Mouse (Mus musculus): ENCODE measurements around the gene Adarb1. TPM values are rescaled to one million over a fixed set of nuclear protein-coding genes. Genes with fewer than 3 reads are reported as not detected.

Gene Adarb1
- total RNA-seq, 2 experiments from 2014 or later: 16.9 to 22.0 TPM

- peak; percentile 33 to 37 for DNase-seq
- intact Hi-C loops (cut with DNase I): no loop called here
Observed at GRCm38 (mm10) chr10:77397056-77397642, 20.9 kb downstream of the Adarb1 start.

- intact Hi-C loops (cut with DNase I): no loop called here
- DNase-seq: no peak
Observed at GRCm38 (mm10) chr10:77396015-77396414, 22.1 kb downstream of the Adarb1 start.

GRCm38 (mm10) chr10:77391072-77391471 lies 27.0 kb downstream of the Adarb1 start:
- DNase-seq: no peak
- intact Hi-C loops (cut with DNase I): no loop called here

- DNase-seq: no peak
- intact Hi-C loops (cut with DNase I): no loop called here
Observed at GRCm38 (mm10) chr10:77387558-77387957, 30.5 kb downstream of the Adarb1 start.

GRCm38 (mm10) chr10:77385731-77386130 lies 32.3 kb downstream of the Adarb1 start:
- intact Hi-C loops (cut with DNase I): no loop called here
- DNase-seq: no peak

- no peak for DNase-seq
- intact Hi-C loops (cut with DNase I): no loop called here
Observed at GRCm38 (mm10) chr10:77383045-77383444, 35.0 kb downstream of the Adarb1 start.

GRCm38 (mm10) chr10:77381191-77381590 lies 36.9 kb downstream of the Adarb1 start:
- DNase-seq: no peak
- intact Hi-C loops (cut with DNase I): no loop called here

- peak; percentile 27 to 50 for DNase-seq
Observed at GRCm38 (mm10) chr10:77380716-77381115, 37.4 kb downstream of the Adarb1 start.

GRCm38 (mm10) chr10:77379199-77379598 lies 38.9 kb downstream of the Adarb1 start:
- no peak for DNase-seq

More at GRCm38 (mm10) chr10:77380716-77381115, 37.4 kb downstream of the Adarb1 start:
- intact Hi-C loops (cut with DNase I): no loop called here

GRCm38 (mm10) chr10:77376056-77376455 lies 42.0 kb downstream of the Adarb1 start:
- intact Hi-C loops (cut with DNase I): no loop called here
- no peak for DNase-seq

More at GRCm38 (mm10) chr10:77379199-77379598, 38.9 kb downstream of the Adarb1 start:
- intact Hi-C loops (cut with DNase I): no loop called here

GRCm38 (mm10) chr10:77374948-77375347 lies 43.1 kb downstream of the Adarb1 start:
- intact Hi-C loops (cut with DNase I): no loop called here
- no peak for DNase-seq

GRCm38 (mm10) chr10:77374407-77374806 lies 43.7 kb downstream of the Adarb1 start:
- DNase-seq: no peak
- intact Hi-C loops (cut with DNase I): no loop called here

GRCm38 (mm10) chr10:77370129-77370528 lies 47.9 kb downstream of the Adarb1 start:
- DNase-seq: no peak

GRCm38 (mm10) chr10:77367973-77368372 lies 50.1 kb downstream of the Adarb1 start:
- intact Hi-C loops (cut with DNase I): no loop called here
- DNase-seq: no peak

More at GRCm38 (mm10) chr10:77370129-77370528, 47.9 kb downstream of the Adarb1 start:
- intact Hi-C loops (cut with DNase I): no loop called here

- intact Hi-C loops (cut with DNase I): no loop called here
- DNase-seq: no peak
Observed at GRCm38 (mm10) chr10:77366959-77367358, 51.1 kb downstream of the Adarb1 start.

- intact Hi-C loops (cut with DNase I): no loop called here
- no peak for DNase-seq
Observed at GRCm38 (mm10) chr10:77365212-77365611, 52.9 kb downstream of the Adarb1 start.

- intact Hi-C loops (cut with DNase I): no loop called here
Observed at GRCm38 (mm10) chr10:77360486-77360885, 57.6 kb downstream of the Adarb1 start.

GRCm38 (mm10) chr10:77357957-77358356 lies 60.1 kb downstream of the Adarb1 start:
- DNase-seq: no peak
- intact Hi-C loops (cut with DNase I): loop anchor here (5.0 kb wide), 1 partner anchor 59 kb away; the partner anchor contains the start of gene Adarb1

More at GRCm38 (mm10) chr10:77360486-77360885, 57.6 kb downstream of the Adarb1 start:
- DNase-seq: no peak

GRCm38 (mm10) chr10:77353031-77353745 lies 64.9 kb downstream of the Adarb1 start:
- peak; percentile 73 for DNase-seq
- intact Hi-C loops (cut with DNase I): loop anchor here (1.0 to 2.0 kb wide), 2 partner anchors 70 to 222 kb away; no protein-coding TSS in a partner anchor

GRCm38 (mm10) chr10:77342842-77343241 lies 75.2 kb downstream of the Adarb1 start:
- intact Hi-C loops (cut with DNase I): no loop called here
- DNase-seq: peak; percentile 44 to 51

GRCm38 (mm10) chr10:77341711-77342110 lies 76.4 kb downstream of the Adarb1 start:
- intact Hi-C loops (cut with DNase I): no loop called here
- DNase-seq: no peak

GRCm38 (mm10) chr10:77341059-77341458 lies 77.0 kb downstream of the Adarb1 start:
- intact Hi-C loops (cut with DNase I): no loop called here
- no peak for DNase-seq

Data from heart, postnatal 36 days (tissue).